Mouse (Mus musculus): ENCODE data around the gene Gm9821.

Gene Gm9821

DNA sequence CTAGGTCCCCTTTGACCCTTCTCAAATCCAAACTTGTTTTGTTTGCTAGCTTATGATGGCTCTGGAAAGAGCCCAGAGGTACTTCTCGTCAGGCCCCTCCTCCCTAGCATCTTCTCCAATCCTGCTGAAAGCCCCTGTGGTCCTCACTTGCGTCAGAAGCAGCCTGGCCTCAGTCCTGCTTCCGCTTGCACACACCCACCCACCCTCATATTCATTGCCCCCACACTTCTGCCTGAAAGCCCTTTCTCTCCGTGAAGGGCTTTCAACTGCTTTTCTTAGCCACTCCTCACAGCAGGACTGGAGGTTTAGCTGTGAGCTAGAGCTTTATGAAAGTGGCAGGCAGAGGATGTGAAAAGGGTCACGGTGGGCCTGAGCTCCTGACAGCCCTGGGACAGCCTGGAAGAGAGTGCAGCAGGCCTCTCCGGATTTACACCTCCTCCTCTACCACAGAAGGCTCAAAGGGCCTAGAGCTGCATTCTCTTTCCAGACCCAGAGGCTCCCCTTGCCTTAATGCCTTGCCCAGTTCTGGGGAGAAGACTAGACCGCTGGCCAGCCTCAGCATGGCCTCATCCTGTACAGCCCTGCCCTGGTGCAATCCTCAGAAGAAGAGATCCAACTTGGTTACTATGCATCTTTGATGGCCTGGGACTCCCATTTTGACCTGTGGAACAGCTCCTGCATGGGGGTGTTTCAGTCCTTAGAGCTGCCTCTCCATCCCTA lies 28.1 kb downstream of the Gm9821 start:
- no peak for DNase-seq

DNA sequence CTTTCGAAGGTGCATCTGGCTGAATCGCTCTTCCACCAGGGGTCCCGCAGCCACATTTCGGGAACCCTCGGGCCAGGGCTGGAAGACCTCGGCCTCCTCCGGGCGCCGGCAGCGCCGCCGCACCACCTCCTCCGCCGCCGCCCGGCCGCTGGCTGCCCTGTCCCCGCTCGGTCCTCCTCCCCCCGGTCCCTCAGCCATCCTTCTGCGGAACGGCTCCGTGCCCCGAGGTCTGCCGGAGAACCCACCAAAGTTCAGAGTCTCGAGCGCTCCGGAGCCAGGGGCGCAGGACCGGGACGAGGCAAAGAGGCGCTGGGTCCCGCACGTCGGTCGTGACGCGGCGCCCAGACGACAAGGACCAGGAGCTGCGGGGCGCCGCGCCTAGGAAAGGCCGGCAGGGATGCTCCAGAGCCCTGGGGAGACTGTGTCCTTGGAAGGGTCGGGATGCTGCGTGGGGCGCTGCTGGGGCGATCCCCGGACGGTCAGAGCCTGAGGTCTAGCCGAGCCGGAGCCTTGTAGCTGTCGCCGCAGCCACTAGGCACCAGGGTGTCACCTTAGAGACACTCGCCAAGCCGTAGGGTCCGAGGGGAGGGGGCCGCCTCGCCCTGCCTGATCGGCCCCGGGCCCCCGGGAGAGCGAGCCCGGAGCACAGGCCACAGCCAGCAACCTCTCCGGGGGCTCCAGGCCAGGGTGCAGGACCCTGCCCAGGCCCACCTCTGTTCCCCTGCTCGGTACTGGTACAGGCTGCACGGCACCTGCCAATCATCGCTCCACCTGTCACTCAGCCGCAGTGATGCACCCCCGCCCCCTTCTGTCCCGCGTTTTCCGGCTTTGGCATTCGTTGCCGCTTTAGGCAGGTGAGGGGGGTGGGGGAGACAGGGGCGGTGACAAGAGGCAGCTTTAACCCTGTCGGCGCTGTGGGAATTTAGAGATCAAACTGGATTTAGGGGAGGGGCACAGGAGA lies 30.4 kb downstream of the Gm9821 start, which contains the start of gene Dgkz:
Gene Dgkz (minus strand): TSS at position 284 of the 961 bp plus-strand sequence.
- DNase-seq, result peak; percentile 68

DNA sequence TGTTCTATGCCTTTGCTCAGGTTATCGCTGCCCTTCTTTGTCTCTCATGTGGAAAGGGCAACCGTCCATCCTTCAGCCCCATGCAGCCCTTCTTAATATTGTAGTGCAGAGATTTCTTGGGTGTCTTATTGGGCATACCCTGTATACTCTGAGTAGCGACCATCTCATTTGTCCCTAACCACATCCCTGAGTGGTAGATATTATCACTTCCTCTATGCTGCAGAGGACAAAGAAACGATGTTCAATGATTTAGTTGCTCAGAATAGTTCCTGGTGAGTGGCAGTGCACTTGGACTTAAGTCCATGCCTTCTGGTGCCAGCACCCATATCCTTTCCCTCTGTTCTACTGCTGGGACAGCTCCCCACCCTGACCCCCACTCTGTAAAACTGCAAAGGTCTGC lies 32.5 kb downstream of the Gm9821 start:
- DNase-seq, result no peak

DNA sequence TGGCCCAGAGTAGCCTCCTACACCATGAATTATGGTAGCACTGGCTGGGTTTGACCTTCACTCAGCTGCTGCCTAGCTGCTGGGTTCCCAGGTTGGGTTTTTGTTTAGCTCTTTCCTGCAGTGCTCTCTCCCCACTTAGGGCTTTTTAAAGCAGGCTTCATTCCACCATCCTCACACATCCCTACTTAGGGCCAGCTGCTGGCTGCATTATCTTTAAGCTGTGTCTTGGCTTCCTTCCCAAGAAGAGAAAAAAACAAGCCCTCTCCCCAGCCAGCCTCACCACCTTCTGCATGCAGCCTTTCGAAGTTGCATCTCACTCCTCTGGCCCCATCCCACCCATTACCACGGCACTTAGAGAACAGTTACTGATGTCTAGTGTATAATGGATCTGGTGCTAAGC lies 33.0 kb downstream of the Gm9821 start:
- no peak for DNase-seq

DNA sequence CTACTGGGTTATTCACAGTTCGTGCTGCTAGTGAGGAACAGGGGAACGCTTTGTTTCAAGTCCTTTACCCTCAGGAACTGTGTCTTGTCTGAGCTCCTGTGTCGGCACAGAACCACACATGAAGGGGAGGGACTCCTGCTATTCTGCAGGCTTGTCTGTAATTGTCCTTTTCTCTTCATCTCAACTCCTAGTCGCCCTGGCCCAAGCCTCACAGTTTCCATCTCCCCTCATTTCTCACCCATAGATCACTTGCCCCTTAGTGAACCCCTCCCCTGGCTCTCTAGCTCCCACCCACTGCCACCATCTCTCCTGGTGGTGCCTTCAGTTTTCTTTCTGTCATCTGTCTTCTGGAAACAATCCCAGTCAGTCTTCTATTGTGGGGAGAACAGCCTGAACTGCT lies 34.7 kb downstream of the Gm9821 start:
- DNase-seq, result no peak

DNA sequence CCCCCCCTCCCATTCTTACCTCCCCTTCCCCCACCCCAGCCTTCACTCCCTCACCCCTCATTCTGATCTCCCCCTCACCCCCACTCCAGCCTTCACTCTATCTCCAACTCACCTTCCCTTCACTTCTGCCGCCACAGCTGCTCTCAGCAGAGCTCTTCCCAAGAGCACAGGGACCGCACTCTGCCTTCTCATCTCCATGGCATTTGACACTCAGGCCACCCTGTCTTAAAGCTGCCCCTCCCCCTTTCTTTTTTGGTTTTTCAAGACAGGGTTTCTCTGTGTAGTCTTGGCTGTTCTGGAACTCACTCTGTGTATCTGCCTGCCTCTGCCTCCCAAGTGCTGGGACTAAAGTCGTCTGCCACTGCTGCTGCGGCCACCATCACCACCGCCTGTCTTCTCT lies 35.3 kb downstream of the Gm9821 start:
- DNase-seq, result no peak

DNA sequence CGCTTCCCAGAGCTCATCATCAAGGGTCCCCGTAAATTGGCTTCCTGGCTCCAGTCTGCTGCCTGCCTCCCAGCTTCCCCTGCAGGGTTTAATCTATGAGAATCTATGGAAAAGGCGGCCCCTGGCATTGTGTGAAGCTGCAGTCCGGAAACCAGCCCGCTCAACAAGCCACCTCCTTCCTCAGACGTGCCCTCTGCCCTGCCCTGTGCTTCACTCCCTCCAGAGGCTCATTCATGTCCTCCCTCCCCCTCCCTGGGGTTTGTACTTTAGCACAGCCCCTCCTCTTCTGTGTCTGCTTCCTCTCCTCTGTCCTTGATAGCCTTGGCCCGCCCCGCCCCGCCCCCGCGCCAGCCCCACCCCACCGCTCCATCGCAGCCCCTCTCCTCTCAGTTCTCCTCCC lies 38.9 kb downstream of the Gm9821 start:
- peak; percentile 78 for DNase-seq

DNA sequence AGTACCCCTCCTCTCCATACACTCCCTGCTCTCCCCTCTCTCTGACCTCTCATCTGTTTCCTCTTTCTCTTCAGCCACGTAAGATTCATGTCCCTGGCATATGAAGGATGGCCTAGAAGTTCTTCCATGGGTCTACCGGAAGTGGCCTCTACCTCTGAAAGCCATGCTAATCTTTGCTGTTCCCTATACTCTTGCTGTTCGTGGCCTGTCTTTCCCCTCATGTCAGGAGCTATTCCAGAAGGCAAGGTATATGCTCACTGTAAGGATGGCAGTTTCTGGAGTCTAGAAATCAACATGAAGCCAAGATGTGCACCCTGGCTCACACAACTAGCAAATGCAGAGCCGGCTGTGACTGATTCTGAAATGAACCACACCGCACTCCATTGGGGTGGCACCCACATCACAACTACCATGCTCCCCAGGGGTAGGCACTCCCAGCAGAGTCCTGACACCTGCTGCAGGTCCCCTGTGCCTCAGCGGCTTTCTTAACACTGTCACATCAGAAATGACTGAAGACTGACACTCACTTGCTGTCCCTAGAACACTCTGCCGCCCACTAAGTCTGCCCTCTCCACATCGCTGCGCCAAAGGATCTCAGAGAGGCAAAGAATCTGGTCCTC lies 39.5 kb downstream of the Gm9821 start:
- DNase-seq, result no peak

DNA sequence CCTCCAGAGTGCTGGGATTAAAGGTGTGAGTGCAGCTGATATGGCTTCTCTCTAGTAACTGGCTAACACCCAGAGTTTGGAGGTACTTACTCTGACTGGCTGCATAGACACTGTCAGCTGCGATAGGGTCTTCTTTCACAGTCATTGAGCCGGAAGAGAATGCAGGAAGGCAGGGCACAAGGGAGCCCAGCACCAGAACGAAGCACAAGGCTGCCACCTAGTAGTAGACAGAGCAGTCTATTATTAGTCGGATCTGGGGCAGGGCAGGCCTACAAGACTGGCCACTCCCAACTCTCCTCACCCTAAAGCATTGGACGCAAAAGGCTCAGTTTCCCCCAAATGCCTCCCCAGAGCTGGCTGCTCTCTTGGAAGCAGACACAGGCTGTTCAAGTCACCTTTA lies 40.6 kb downstream of the Gm9821 start:
- DNase-seq, result peak; percentile 52

DNA sequence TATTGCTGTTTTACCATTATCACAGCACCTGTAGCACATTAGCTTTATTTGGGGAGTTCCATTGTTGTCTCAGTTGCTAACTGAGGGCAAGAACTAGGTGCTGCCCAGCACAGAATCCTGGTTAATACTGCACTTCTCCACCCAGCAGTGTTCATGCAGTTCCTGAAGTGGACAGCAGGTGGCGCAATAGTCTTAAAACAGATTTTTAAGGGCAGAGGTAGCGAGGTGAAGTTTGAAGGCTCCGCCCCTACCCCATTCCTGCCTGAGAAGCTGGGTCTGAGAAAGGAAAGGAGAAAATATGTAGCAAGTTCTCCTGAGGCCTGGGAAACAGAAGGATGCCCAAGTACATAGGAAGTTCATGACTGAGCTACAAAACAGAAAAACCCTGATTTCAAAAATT lies 42.0 kb downstream of the Gm9821 start:
- peak; percentile 85 for DNase-seq

DNA sequence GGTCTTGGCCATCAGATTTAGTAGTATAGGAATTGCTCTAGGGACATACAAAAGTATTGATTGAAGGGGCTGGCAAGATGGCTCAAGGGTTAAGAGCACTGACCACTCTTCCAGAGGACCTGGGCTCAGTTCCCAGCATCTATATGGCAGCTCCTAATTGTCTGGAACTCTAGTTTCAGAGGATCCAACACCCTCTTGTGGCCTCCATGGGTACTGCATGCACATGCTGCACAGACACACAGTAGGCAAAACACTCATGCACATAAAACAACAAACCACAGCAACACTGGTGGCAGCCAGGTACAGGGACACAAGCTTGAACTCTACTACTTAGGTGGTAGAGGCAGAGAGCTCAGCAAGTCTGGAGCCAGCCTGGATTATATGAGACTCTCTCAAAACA lies 44.2 kb downstream of the Gm9821 start:
- DNase-seq, result no peak

DNA sequence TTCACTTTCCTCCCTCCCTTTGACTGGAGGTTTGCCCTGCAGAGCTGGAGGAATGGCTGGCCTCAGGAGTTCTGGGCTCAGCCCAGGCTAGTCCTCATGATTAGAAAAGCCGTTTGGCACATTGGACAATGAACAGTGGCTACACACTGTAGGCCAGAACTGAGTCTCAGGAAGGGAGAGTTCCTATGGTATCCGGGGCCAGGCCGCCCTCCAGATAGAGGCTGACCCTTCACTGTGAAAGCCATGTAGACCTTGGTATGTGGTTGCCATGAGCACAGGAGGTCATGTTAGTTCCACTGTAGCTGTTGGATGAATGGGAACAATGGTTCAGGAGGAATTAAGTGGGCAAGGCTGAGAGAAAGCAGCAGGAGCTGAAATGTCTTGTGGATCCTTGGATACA lies 47.9 kb downstream of the Gm9821 start:
- DNase-seq, result no peak

DNA sequence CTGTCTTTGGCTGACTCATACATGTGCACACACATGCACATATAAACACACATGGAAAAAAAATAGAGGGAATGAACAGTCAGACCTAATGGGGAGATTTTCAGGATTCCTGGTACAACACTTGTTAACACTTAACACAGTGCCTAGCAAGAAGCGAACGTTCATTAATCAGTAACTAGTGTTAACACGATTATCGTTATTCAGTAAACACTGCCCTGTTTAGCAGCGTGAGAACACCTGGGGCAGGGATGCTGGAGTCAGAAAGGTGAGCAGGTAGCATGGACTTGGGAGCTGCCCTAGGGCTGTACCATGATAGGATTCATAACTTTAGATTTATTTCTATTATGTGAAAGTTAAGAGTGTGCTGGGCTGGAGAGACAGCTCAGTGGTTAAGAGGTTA lies 50.5 kb downstream of the Gm9821 start:
- no peak for DNase-seq
